Mouse (Mus musculus) olfactory bulb, adult 2 months (tissue): ENCODE data around the gene Map4k4. TPM values are rescaled to one million over a fixed set of nuclear protein-coding genes. Genes with fewer than 3 reads are reported as not detected.

Experiments used
- H3K27ac ChIP-seq: fragments of 200-500 bp; 2 replicates; pipeline ENCODE4 v1.5.1; 2012; ENCODE audit warnings: low read depth, low read length; ENCODE audit not compliant: insufficient read depth
- H3K4me1 ChIP-seq: fragments of 200-500 bp; 2 replicates; pipeline ENCODE4 v1.6.1; 2012; ENCODE audit warnings: low read length; ENCODE audit not compliant: control insufficient read depth, insufficient read depth
- H3K4me3 ChIP-seq: fragments of 200-500 bp; 2 replicates; pipeline ENCODE4 v1.5.1; 2012; ENCODE audit warnings: mild to moderate bottlenecking, low read depth, low read length, moderate library complexity; ENCODE audit not compliant: insufficient read depth
- CTCF ChIP-seq: fragments of 200-500 bp; IDR thresholded peaks from 2 replicates; pipeline ENCODE4 v1.5.1; 2012; ENCODE audit warnings: low read depth, mild to moderate bottlenecking, low read length, moderate library complexity; ENCODE audit not compliant: insufficient read depth
- POLR2A ChIP-seq: fragments of 200-500 bp; IDR thresholded peaks from 2 replicates; pipeline ENCODE4 v1.6.1; 2012; ENCODE audit warnings: mild to moderate bottlenecking, low read depth, low read length, moderate library complexity; ENCODE audit not compliant: insufficient read depth
- WGBS: fragments of 180-500 bp; shearing (Covaris S2); methylation state at CpG from one replicate; pipeline ENCODE4 v1.1.7; 2018; 5-methylcytosine and 5-hydroxymethylcytosine counted together
- polyA plus RNA-seq: library from polyadenylated mRNA; stranded (reverse); fragments of >200 nt; gene quantifications from 2 replicates; pipeline ENCODE4 v1.2.4, GENCODE M21; 2012; ENCODE audit warnings: low replicate concordance; ENCODE audit not compliant: missing spikeins, insufficient read depth, insufficient read length

Map4k4 gene
- polyA plus RNA-seq, 1 experiment, result 300 TPM

- TF ChIP-seq CTCF, result no peak
- TF ChIP-seq POLR2A, result no peak
- Histone ChIP-seq H3K4me1 (peaks cover 34% of the 10 kb centered on the region), H3K27ac (peak overlapping the region; percentile 12; the same call in 1 of the 2 replicates), H3K4me3 (no peak overlapping the region)
- WGBS, result 31% methylated on average over 8 of the region's 8 CpGs
Observed at GRCm38 (mm10) chr1:39922714-39923113, 22.0 kb downstream of the Map4k4 start.

DNA sequence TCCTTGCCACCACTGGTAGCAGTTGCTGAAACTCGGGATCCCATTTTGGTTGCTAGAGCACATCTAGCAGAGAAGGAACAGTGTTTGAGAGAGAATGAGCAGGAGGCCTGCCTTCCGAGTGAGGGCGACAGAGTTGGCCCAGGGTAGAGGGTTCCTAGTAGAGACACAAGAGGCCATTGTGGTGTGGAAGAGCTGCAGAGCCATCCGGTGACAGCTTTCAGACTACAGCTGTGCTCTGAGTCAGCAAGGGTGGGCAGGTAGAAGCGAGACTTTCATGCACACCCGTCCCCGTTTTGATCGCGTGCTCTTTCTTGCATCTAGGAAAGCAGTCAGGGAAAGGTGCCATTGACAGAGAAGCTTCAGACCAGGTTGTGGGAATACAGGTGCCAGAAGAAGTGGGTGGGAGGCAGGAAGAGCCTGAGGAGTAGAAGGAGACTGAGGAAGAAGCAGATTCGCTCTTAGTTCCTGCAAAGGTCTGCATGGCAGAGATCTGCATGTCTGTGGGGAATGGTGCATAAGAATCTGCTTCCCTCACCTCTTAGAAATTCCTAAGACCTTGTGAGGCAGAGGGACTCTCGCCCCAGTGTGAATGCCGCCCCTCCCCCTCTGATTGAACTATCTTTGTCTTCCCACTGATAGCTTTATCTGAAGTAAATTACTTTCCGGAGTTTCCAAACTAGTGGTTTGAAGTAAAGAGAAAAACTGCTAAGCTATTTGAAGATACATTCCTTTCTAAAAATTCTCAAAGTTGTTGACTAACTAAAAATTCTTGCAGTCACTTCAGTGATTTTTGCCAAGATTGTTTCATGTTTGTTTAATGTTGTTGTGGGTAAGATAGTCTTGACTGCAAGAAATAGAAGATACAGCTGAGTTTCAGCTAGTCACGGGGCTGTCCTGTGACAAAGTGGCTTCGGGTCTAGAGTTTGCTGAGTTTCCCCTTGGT is 23.0 kb downstream of the Map4k4 start:
- Histone ChIP-seq H3K27ac (peak overlapping the region; percentile 23), H3K4me1 (peaks cover 30% of the 10 kb centered on the region)

DNA sequence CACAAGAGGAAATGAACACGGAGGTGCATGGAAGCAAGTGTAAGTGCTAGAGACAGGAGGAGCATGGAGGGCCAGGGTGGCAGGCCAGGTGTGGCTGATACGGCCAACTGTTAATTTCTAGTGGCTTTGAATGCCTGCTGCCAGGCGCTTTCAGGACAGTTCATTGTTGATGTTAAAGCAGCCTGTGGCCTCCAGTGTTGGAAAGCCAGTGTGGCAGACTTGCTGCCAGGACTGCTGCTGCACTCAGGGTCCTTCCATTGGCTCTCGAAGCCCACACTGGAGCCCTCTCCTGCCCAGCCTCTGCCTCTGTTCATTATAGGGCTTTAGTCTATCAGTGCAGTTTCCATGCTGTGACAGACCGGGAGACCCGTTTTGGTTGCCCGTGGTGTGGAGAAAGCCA is 30.3 kb downstream of the Map4k4 start:
- peaks cover 22% of the 10 kb centered on the region for H3K4me1 ChIP-seq
- H3K27ac ChIP-seq, result no peak overlapping the region
- TF ChIP-seq POLR2A, result no peak
- no peak for TF ChIP-seq CTCF
- 45% methylated on average over 7 of the region's 7 CpGs for WGBS
- no peak overlapping the region for H3K4me3 ChIP-seq

More for the DNA sequence above, 23.0 kb downstream of the Map4k4 start:
- no peak overlapping the region for H3K4me3 ChIP-seq
- TF ChIP-seq CTCF (no peak), POLR2A (no peak)
- WGBS, result 31% methylated on average over 15 of the region's 15 CpGs

- Histone ChIP-seq H3K4me3 (no peak overlapping the region), H3K27ac (0 out of 2 replicates have a peak overlapping the region, but pooled peaks have one; percentile 13), H3K4me1 (peaks cover 21% of the 10 kb centered on the region)
- 51% methylated on average over 9 of the region's 9 CpGs for WGBS
- no peak for TF ChIP-seq CTCF
- no peak for TF ChIP-seq POLR2A
Observed at GRCm38 (mm10) chr1:39932216-39932739, 31.6 kb downstream of the Map4k4 start.

- no peak for TF ChIP-seq POLR2A
- no peak for TF ChIP-seq CTCF
- Histone ChIP-seq H3K27ac (0 out of 2 replicates have a peak overlapping the region, but pooled peaks have one; percentile 13), H3K4me3 (no peak overlapping the region), H3K4me1 (peaks cover 21% of the 10 kb centered on the region)
- 63% methylated on average over 10 of the region's 10 CpGs for WGBS
Observed at GRCm38 (mm10) chr1:39932922-39933321, 32.2 kb downstream of the Map4k4 start.

DNA sequence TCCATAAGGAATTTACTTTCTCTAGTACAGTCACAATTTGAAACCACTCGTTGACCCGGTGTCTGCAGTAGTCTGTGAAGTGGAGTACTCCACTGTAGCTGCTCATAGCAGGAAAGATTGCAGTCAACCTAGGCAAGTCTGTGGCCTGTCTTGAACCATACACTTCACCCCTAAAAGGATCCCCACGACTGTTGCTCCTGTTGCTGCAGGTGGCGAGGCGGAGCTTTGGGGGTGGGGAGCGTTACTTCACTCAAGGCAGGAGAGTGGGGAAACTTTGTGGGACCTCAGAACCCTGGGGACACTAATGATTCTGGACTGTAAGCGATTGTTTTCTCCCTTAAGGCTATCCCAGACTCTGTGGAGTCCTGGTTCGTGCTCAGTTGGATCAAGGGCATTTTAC is 34.2 kb downstream of the Map4k4 start:
- 54% methylated on average over 8 of the region's 8 CpGs for WGBS
- TF ChIP-seq POLR2A (no peak), CTCF (no peak)
- Histone ChIP-seq H3K27ac (no peak overlapping the region), H3K4me3 (no peak overlapping the region), H3K4me1 (peaks cover 28% of the 10 kb centered on the region)

- peak overlapping the region; percentile 11; the same call in 1 of the 2 replicates for H3K4me3 ChIP-seq
- WGBS, result 3% methylated on average over 9 of the region's 10 CpGs
- H3K4me1 ChIP-seq, result peaks cover 24% of the 10 kb centered on the region
- no peak for TF ChIP-seq POLR2A
- TF ChIP-seq CTCF, result no peak
- peak overlapping the region; percentile 43; the same call in 1 of the 2 replicates for H3K27ac ChIP-seq
Observed at GRCm38 (mm10) chr1:39935616-39936015, 34.9 kb downstream of the Map4k4 start.

DNA sequence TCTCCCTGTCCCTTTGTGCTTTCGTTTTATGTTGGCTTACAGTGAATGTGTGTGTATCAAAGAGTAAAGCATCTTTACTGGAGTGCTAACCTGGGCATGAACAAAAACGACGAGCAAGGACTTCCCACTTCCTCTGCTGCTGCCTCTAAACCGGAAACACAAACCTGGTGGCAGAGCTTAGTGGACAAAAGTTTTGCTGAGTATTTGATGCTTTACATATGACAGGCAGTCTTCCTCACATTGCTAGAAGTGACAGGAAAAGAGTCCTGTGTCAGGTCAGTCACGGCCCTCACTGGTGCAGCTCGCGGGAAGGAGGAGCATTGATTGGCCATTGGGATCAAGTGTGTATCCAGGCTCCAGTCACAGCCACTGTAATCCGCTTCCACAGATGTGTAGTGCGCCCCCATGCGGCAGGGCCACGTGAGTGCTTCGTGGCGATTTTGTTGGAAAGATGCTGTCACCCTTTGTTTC is 35.7 kb downstream of the Map4k4 start:
- under 1% methylated on average over 13 of the region's 13 CpGs for WGBS

DNA sequence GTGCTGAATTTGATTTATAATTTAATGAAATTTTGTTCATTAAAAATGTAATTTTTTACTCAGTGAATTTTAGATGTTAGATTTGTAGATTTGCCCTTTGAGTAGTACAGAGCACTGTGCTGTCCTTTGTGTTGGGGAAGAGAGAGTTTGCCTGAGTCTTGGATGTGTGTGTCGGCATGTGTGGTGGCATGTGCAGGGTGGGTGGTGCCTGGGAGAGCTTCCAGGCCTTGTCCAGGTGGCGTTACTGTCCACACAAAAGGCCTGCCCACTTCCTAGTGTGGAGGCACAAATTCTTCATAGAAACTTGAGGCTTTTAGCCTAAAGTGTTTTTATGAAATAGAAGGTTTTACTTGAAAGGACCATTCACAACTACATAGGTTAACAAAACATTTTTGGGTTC is 36.2 kb downstream of the Map4k4 start:
- WGBS, result 35% methylated on average over 2 of the region's 2 CpGs
- TF ChIP-seq POLR2A, result no peak
- TF ChIP-seq CTCF, result no peak
- Histone ChIP-seq H3K4me1 (peaks cover 23% of the 10 kb centered on the region), H3K4me3 (no peak overlapping the region), H3K27ac (0 out of 2 replicates have a peak overlapping the region, but pooled peaks have one; percentile 12)

More for the DNA sequence above, 35.7 kb downstream of the Map4k4 start:
- Histone ChIP-seq H3K4me1 (peaks cover 21% of the 10 kb centered on the region), H3K4me3 (peak overlapping the region; percentile 47), H3K27ac (peak overlapping the region; percentile 53; the same call in 1 of the 2 replicates)
- TF ChIP-seq CTCF (peak; percentile 84), POLR2A (no peak)
